Mouse (Mus musculus) E14TG2a.4 (cell line): ENCODE results near the gene Agpat2.

Source experiments
- CTCF ChIP-seq: conservative IDR thresholded peaks from 2 replicates; pipeline ENCODE4 v1.5.1; 2014; ENCODE audit warnings: low read length
- NANOG ChIP-seq: IDR thresholded peaks from 2 replicates; pipeline ENCODE4 v1.6.1; 2014; ENCODE audit warnings: borderline replicate concordance, low read length, mixed read lengths
- POU5F1 ChIP-seq: IDR thresholded peaks from 2 replicates; pipeline ENCODE4 v1.6.1; 2014; ENCODE audit warnings: low read length, borderline replicate concordance

DNA sequence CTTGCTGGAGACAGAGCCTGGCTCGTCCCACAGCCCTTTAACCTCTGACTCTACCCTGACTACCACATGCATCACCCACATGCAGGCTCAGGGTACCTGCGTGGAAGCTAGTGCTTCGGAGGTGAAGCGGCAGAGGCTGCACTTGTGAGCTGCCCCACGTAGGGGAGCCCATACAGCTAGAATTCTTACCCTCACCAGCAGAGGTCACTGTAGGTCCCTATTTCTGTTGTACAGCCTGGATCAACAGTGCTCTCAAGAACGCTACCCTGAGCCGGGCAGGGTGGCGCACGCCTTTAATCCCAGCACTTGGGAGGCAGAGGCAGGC lies 10.2 kb downstream of the Agpat2 start:
- TF ChIP-seq CTCF = peak; percentile 33; the same call in 1 of the 2 replicates
- no peak for TF ChIP-seq POU5F1
- no peak for TF ChIP-seq NANOG
